In genomic region chr1:171121839-171122238, GRCm38 (mm10) we compare ENCODE assay signal across 26 mouse cellular contexts. TPM values are rescaled to one million over a fixed set of nuclear protein-coding genes. Genes with fewer than 3 reads are reported as not detected.
DNase-seq lines count a peak whose midpoint lies in the region; ATAC-seq and TF ChIP-seq lines count a peak whose summit lies in the region.
"Had no signal": no experiment of that assay in that cellular context is flagged by ENCODE, and none has a peak within 500 bp of the region (broad histone marks: within the 10 kb centered on the region; RNA-seq: fewer than 3 reads in every experiment).

No protein-coding gene starts in this region.

- peak overlapping the region; percentile 6; the same call in 1 of the 2 replicates for H3K27ac ChIP-seq in hindbrain, embryonic 13.5 days
- no peak overlapping the region for H3K27ac ChIP-seq in hindbrain, embryonic 16.5 days (ENCODE audit: low read depth, low read length)
- H3K27ac ChIP-seq in testis, adult 2 months (ENCODE audit: control insufficient read depth, insufficient read depth, low read depth, low read length), result peak overlapping the region; percentile 84
- H3K27ac ChIP-seq in limb, embryonic 15.5 days, result no peak overlapping the region
- H3K27ac ChIP-seq in thymus, adult 2 months (ENCODE audit: control insufficient read depth, insufficient read depth, low read length), result no peak overlapping the region
- H3K27ac ChIP-seq: embryonic facial prominence, embryonic 13.5 days; forebrain, embryonic 13.5 days; intestine, embryonic 15.5 days; layer of hippocampus, adult 2 months; midbrain, embryonic 10.5 days; stomach, embryonic 15.5 days had no signal

- H3K4me3 ChIP-seq in hindbrain, embryonic 13.5 days, result no peak overlapping the region
- H3K4me3 ChIP-seq in hindbrain, embryonic 16.5 days (ENCODE audit: low read length), result no peak overlapping the region
- peak overlapping the region; percentile 78 for H3K4me3 ChIP-seq in testis, adult 2 months (ENCODE audit: control insufficient read depth, low read depth, low read length)
- no peak overlapping the region for H3K4me3 ChIP-seq in limb, embryonic 15.5 days
- H3K4me3 ChIP-seq in thymus, adult 2 months (ENCODE audit: control insufficient read depth, insufficient read depth, low read length), result no peak overlapping the region
- H3K4me3 ChIP-seq: embryonic facial prominence, embryonic 13.5 days; erythroblast, embryonic 14.5 days; forebrain, embryonic 13.5 days; intestine, embryonic 15.5 days; layer of hippocampus, adult 2 months; midbrain, embryonic 10.5 days; stomach, embryonic 15.5 days had no signal

- no peak for TF ChIP-seq CTCF in testis, adult 2 months (IDR thresholded peaks at IDR 0.05; ENCODE audit: control insufficient read depth, insufficient read depth, insufficient replicate concordance, low read depth, low read length)
- TF ChIP-seq CTCF in thymus, adult 2 months (IDR thresholded peaks at IDR 0.05; ENCODE audit: borderline replicate concordance, control insufficient read depth, extremely low read depth, insufficient read depth, low read length, poor library complexity), result no peak

- no peak for ATAC-seq in hindbrain, embryonic 13.5 days (ENCODE audit: low FRiP score)
- ATAC-seq in hindbrain, embryonic 16.5 days, result no peak
- ATAC-seq in limb, embryonic 15.5 days (ENCODE audit: insufficient number of reproducible peaks, low FRiP score, low TSS enrichment, low read depth), result 0 out of 2 replicates have a peak, but pooled peaks have one; percentile 28
- ATAC-seq: forebrain, embryonic 13.5 days; intestine, embryonic 15.5 days had no signal

- H3K4me2 ChIP-seq in hindbrain, embryonic 13.5 days, result no peak overlapping the region
- no peak overlapping the region for H3K4me2 ChIP-seq in hindbrain, embryonic 16.5 days (ENCODE audit: low read length)
- no peak overlapping the region for H3K4me2 ChIP-seq in limb, embryonic 15.5 days
- H3K4me2 ChIP-seq: embryonic facial prominence, embryonic 13.5 days; forebrain, embryonic 13.5 days; heart, embryonic 11.5 days; intestine, embryonic 15.5 days; stomach, embryonic 15.5 days had no signal

- TF ChIP-seq POLR2A in testis, adult 2 months (IDR thresholded peaks at IDR 0.05; ENCODE audit: control insufficient read depth, low read depth, low read length), result peak; percentile 26; the same call in 1 of the 2 replicates
- TF ChIP-seq POLR2A in thymus, adult 2 months (IDR thresholded peaks at IDR 0.05; ENCODE audit: control insufficient read depth, extremely low read depth, insufficient read depth, low read length, poor library complexity), result no peak

- no peak for DNase-seq in testis, postnatal 14 days (ENCODE audit: low spot score)
- DNase-seq in spleen, adult 12 weeks (ENCODE audit: low spot score), result no peak
- no peak for DNase-seq in thymus, adult 2 months
- DNase-seq: adrenal gland, postnatal 14 days; cerebellum, adult 8-10 months; cerebellum, postnatal 36 days; embryo, embryonic 11 days; gastrocnemius, postnatal 10 days; heart, adult 11 months; kidney, adult 8-10 months; kidney, postnatal 14 days; lung, adult 2 months had no signal

- H3K9ac ChIP-seq in hindbrain, embryonic 13.5 days, result no peak overlapping the region
- no peak overlapping the region for H3K9ac ChIP-seq in hindbrain, embryonic 16.5 days (ENCODE audit: low read depth, low read length)
- H3K9ac ChIP-seq in limb, embryonic 15.5 days, result no peak overlapping the region
- H3K9ac ChIP-seq: embryonic facial prominence, embryonic 13.5 days; forebrain, embryonic 13.5 days; intestine, embryonic 15.5 days; stomach, embryonic 15.5 days had no signal

- no peaks in the 10 kb centered on the region for H3K9me3 ChIP-seq in hindbrain, embryonic 13.5 days
- H3K9me3 ChIP-seq in hindbrain, embryonic 16.5 days (ENCODE audit: control insufficient read depth, low read length), result no peaks in the 10 kb centered on the region
- H3K9me3 ChIP-seq in limb, embryonic 15.5 days, result no peaks in the 10 kb centered on the region
- H3K9me3 ChIP-seq: embryonic facial prominence, embryonic 13.5 days; forebrain, embryonic 13.5 days; intestine, embryonic 15.5 days; midbrain, embryonic 10.5 days; stomach, embryonic 15.5 days had no signal

- peaks cover 4% of the 10 kb centered on the region; the same call in 1 of the 2 replicates for H3K36me3 ChIP-seq in hindbrain, embryonic 13.5 days
- H3K36me3 ChIP-seq in hindbrain, embryonic 16.5 days (ENCODE audit: control insufficient read depth, insufficient read depth, low read length), result no peaks in the 10 kb centered on the region
- H3K36me3 ChIP-seq in testis, adult 2 months (ENCODE audit: control insufficient read depth, insufficient read depth, low read length), result no peaks in the 10 kb centered on the region
- H3K36me3 ChIP-seq in limb, embryonic 15.5 days, result peaks cover under 1% of the 10 kb centered on the region; the same call in 1 of the 2 replicates
- no peaks in the 10 kb centered on the region for H3K36me3 ChIP-seq in thymus, adult 2 months (ENCODE audit: control insufficient read depth, insufficient read depth, low read length)
- H3K36me3 ChIP-seq: embryonic facial prominence, embryonic 13.5 days; stomach, embryonic 15.5 days had no signal

- H3K27me3 ChIP-seq in hindbrain, embryonic 13.5 days, result no peaks in the 10 kb centered on the region
- H3K27me3 ChIP-seq in hindbrain, embryonic 16.5 days (replicated peaks; ENCODE audit: control insufficient read depth, insufficient read depth, low read length), result no peaks in the 10 kb centered on the region
- no peaks in the 10 kb centered on the region for H3K27me3 ChIP-seq in testis, adult 2 months (ENCODE audit: control insufficient read depth, insufficient read depth, low read length)
- H3K27me3 ChIP-seq in limb, embryonic 15.5 days, result no peaks in the 10 kb centered on the region
- H3K27me3 ChIP-seq in thymus, adult 2 months (ENCODE audit: control insufficient read depth, insufficient read depth, low read length), result no peaks in the 10 kb centered on the region
- H3K27me3 ChIP-seq: embryonic facial prominence, embryonic 13.5 days; forebrain, embryonic 13.5 days; intestine, embryonic 15.5 days; stomach, embryonic 15.5 days had no signal

- peaks cover 7% of the 10 kb centered on the region for H3K4me1 ChIP-seq in hindbrain, embryonic 13.5 days (replicated peaks)
- H3K4me1 ChIP-seq in hindbrain, embryonic 16.5 days (ENCODE audit: control insufficient read depth, insufficient read depth, low read depth, low read length), result no peaks in the 10 kb centered on the region
- no peaks in the 10 kb centered on the region for H3K4me1 ChIP-seq in testis, adult 2 months (ENCODE audit: control insufficient read depth, insufficient read depth, low read length)
- no peaks in the 10 kb centered on the region for H3K4me1 ChIP-seq in limb, embryonic 15.5 days
- H3K4me1 ChIP-seq in thymus, adult 2 months (replicated peaks; ENCODE audit: control insufficient read depth, insufficient read depth, low read length), result no peaks in the 10 kb centered on the region
- H3K4me1 ChIP-seq: embryonic facial prominence, embryonic 13.5 days; forebrain, embryonic 13.5 days; intestine, embryonic 15.5 days had no signal

- WGBS in hindbrain, embryonic 13.5 days, result 39% methylated on average over 5 of the region's 5 CpGs
- 41% methylated on average over 5 of the region's 5 CpGs for WGBS in hindbrain, embryonic 16.5 days
- whole genome bisulfite sequencing in limb, embryonic 15.5 days, result 45% methylated on average over 5 of the region's 5 CpGs
- 81% methylated on average over 5 of the region's 5 CpGs for WGBS in thymus, adult 2 months

RNA-seq across cellular contexts. Expression of gene Cfap126, which starts 8.1 kb away (rescaled TPM):
- polyA plus RNA-seq in hindbrain, embryonic 13.5 days (2015; fragmentation: Nextera tagmentation; extraction: Ambion mirVana), result 9.4 and 18.4 TPM in 2 replicates
- polyA plus RNA-seq in hindbrain, embryonic 16.5 days (2015; fragmentation: Nextera tagmentation; extraction: Ambion mirVana), result 11.6 and 11.8 TPM in 2 replicates
- polyA plus RNA-seq in testis, adult 2 months (2012; rRNA removed), result 309 and 314 TPM in 2 replicates
- polyA plus RNA-seq in limb, embryonic 15.5 days (2015; fragmentation: Nextera tagmentation; extraction: Ambion mirVana), result 1.1 and 2.2 TPM in 2 replicates
- 2.7 and 2.8 TPM in 2 replicates for polyA plus RNA-seq in thymus, adult 2 months (2012; rRNA removed)

RNA-seq across cellular contexts. Expression of gene Sdhc, which starts 28.6 kb away (rescaled TPM):
- 256 and 259 TPM in 2 replicates for polyA plus RNA-seq in hindbrain, embryonic 13.5 days (2015; fragmentation: Nextera tagmentation; extraction: Ambion mirVana)
- polyA plus RNA-seq in hindbrain, embryonic 16.5 days (2015; fragmentation: Nextera tagmentation; extraction: Ambion mirVana), result 316 and 354 TPM in 2 replicates
- 85.3 and 105 TPM in 2 replicates for polyA plus RNA-seq in testis, adult 2 months (2012; rRNA removed)
- 235 and 256 TPM in 2 replicates for polyA plus RNA-seq in limb, embryonic 15.5 days (2015; fragmentation: Nextera tagmentation; extraction: Ambion mirVana)
- 191 and 231 TPM in 2 replicates for polyA plus RNA-seq in thymus, adult 2 months (2012; rRNA removed)

RNA-seq across cellular contexts. Expression of gene Mpz, which starts 28.7 kb away (rescaled TPM):
- 4.9 and 7.9 TPM in 2 replicates for polyA plus RNA-seq in hindbrain, embryonic 13.5 days (2015; fragmentation: Nextera tagmentation; extraction: Ambion mirVana)
- polyA plus RNA-seq in hindbrain, embryonic 16.5 days (2015; fragmentation: Nextera tagmentation; extraction: Ambion mirVana), result 4.7 and 5.3 TPM in 2 replicates
- polyA plus RNA-seq in testis, adult 2 months (2012; rRNA removed), result 2.8 and 3.0 TPM in 2 replicates
- polyA plus RNA-seq in limb, embryonic 15.5 days (2015; fragmentation: Nextera tagmentation; extraction: Ambion mirVana), result 6.8 and 9.3 TPM in 2 replicates
- 1.1 and 7.4 TPM in 2 replicates for polyA plus RNA-seq in thymus, adult 2 months (2012; rRNA removed)
- polyA plus RNA-seq: erythroblast, embryonic 14.5 days; heart, embryonic 11.5 days; macrophage; neural tube, embryonic 14.5 days had no signal

RNA-seq across cellular contexts. Expression of gene Fcgr3, which starts 57.1 kb away (rescaled TPM):
- 8.1 and 10.0 TPM in 2 replicates for polyA plus RNA-seq in hindbrain, embryonic 13.5 days (2015; fragmentation: Nextera tagmentation; extraction: Ambion mirVana)
- polyA plus RNA-seq in hindbrain, embryonic 16.5 days (2015; fragmentation: Nextera tagmentation; extraction: Ambion mirVana), result 9.8 and 11.5 TPM in 2 replicates
- 30.9 and 52.1 TPM in 2 replicates for polyA plus RNA-seq in testis, adult 2 months (2012; rRNA removed)
- polyA plus RNA-seq in limb, embryonic 15.5 days (2015; fragmentation: Nextera tagmentation; extraction: Ambion mirVana), result 25.9 and 32.2 TPM in 2 replicates
- polyA plus RNA-seq in thymus, adult 2 months (2012; rRNA removed), result 16.6 and 20.7 TPM in 2 replicates
- polyA plus RNA-seq: erythroblast, embryonic 14.5 days had no signal

Comparison
In these comparisons a context has a peak if more than half of its experiments do, and no peak if none do; other contexts are left out.
1. H3K27ac ChIP-seq: peak in hindbrain, embryonic 13.5 days (single experiment) and testis, adult 2 months (single experiment); none in hindbrain, embryonic 16.5 days (single experiment), limb, embryonic 15.5 days (single experiment) and thymus, adult 2 months (single experiment).
2. RNA of gene Cfap126, which starts 8.1 kb away (polyA plus RNA-seq): 309 to 314 TPM in testis, adult 2 months; 9.4 to 18.4 TPM in hindbrain, embryonic 13.5 days, 11.6 to 11.8 TPM in hindbrain, embryonic 16.5 days, 2.7 to 2.8 TPM in thymus, adult 2 months and 1.1 to 2.2 TPM in limb, embryonic 15.5 days; every median in the first group is over 10 times any median in the second.